Mouse (Mus musculus) lung, embryonic 16.5 days (tissue): Measurements from ENCODE around the gene Pcgf2. TPM values are rescaled to one million over a fixed set of nuclear protein-coding genes. Genes with fewer than 3 reads are reported as not detected.
A peak's percentile ranks its signal among the peaks of the same experiment; 100 is the strongest.
"Not testable (repeated sequence)": the region's sequence is repeated elsewhere in the genome, so short reads cannot be mapped to it uniquely, and the experiment has no call there.

ENCODE experiments used
- ATAC-seq: fragments of 200-750 bp; cut with Nextera tagmentation; 2 replicates; pipeline ENCODE4 v1.8.0; 2017; ENCODE audit warnings: low read depth, mild to moderate bottlenecking, moderate library complexity
- H3K27ac ChIP-seq: fragments of 300-500 bp; sonication (generic); 2 replicates; pipeline ENCODE4 v1.5.1; 2014; ENCODE audit warnings: mild to moderate bottlenecking, control low read depth, low read length
- H3K27me3 ChIP-seq: fragments of 300-500 bp; sonication (generic); 2 replicates; pipeline ENCODE4 v1.6.1; 2014; ENCODE audit warnings: low read depth, low read length, mixed read lengths; ENCODE audit not compliant: control insufficient read depth, insufficient read depth
- H3K36me3 ChIP-seq: fragments of 300-500 bp; sonication (generic); 2 replicates; pipeline ENCODE4 v1.6.1; 2014; ENCODE audit warnings: low read length; ENCODE audit not compliant: control insufficient read depth, insufficient read depth
- H3K4me1 ChIP-seq: fragments of 300-500 bp; sonication (generic); replicated peaks from 2 replicates; pipeline ENCODE4 v1.6.1; 2014; ENCODE audit warnings: low read length, mixed read lengths; ENCODE audit not compliant: control insufficient read depth, insufficient read depth
- H3K4me2 ChIP-seq: fragments of 300-500 bp; sonication (generic); 2 replicates; pipeline ENCODE4 v1.6.1; 2014; ENCODE audit warnings: low read depth, low read length, control low read depth
- H3K4me3 ChIP-seq: fragments of 300-500 bp; sonication (generic); 2 replicates; pipeline ENCODE4 v1.5.1; 2014; ENCODE audit warnings: mild to moderate bottlenecking, low read length, control low read depth
- H3K9ac ChIP-seq: fragments of 300-500 bp; sonication (generic); 2 replicates; pipeline ENCODE4 v1.6.1; 2014; ENCODE audit warnings: low read length, control low read depth
- H3K9me3 ChIP-seq: fragments of 300-500 bp; sonication (generic); 2 replicates; pipeline ENCODE4 v1.6.1; 2016; ENCODE audit warnings: low read length; ENCODE audit not compliant: control insufficient read depth
- WGBS: fragments of 180-500 bp; shearing (Covaris S2); extraction: QIAGEN DNeasy Blood & Tissue Kit; methylation state at CpG from one replicate; pipeline ENCODE4 v1.1.7; 2014; 5-methylcytosine and 5-hydroxymethylcytosine counted together
- polyA plus RNA-seq: library from polyadenylated mRNA; unstranded; fragments of >200 nt; fragmentation: Nextera tagmentation; extraction: Ambion mirVana; gene quantifications from 2 replicates; pipeline ENCODE4 v1.2.1, GENCODE M21; 2015

The Pcgf2 gene
- polyA plus RNA-seq, 1 experiment from 2014 or later, result 16.2 TPM

GRCm38 (mm10) chr11:97659990-97660714, 40.1 kb downstream of the Pcgf2 start:
- Histone ChIP-seq H3K36me3 (no peaks in the 10 kb centered on the region), H3K27me3 (peaks cover 7% of the 10 kb centered on the region), H3K9me3 (no peaks in the 10 kb centered on the region), H3K4me1 (peaks cover 38% of the 10 kb centered on the region), H3K4me3 (peak overlapping the region; percentile 81), H3K27ac (peak overlapping the region; percentile 98), H3K4me2 (peak overlapping the region; percentile 74), H3K9ac (peak overlapping the region; percentile 92)
- ATAC-seq, result peak; percentile 81
- under 1% methylated on average over 63 of the region's 78 CpGs for WGBS

GRCm38 (mm10) chr11:97659267-97659989, 40.9 kb downstream of the Pcgf2 start:
- Histone ChIP-seq H3K9ac (peak overlapping the region; percentile 92), H3K4me1 (peaks cover 32% of the 10 kb centered on the region), H3K4me3 (peak overlapping the region; percentile 81), H3K9me3 (no peaks in the 10 kb centered on the region), H3K27ac (peak overlapping the region; percentile 87), H3K4me2 (peak overlapping the region; percentile 74), H3K36me3 (no peaks in the 10 kb centered on the region), H3K27me3 (peaks cover 7% of the 10 kb centered on the region)
- WGBS, result 6% methylated on average over 13 of the region's 13 CpGs
- ATAC-seq, result no peak

GRCm38 (mm10) chr11:97658751-97659266, 41.5 kb downstream of the Pcgf2 start:
- ATAC-seq, result no peak
- no peaks in the 10 kb centered on the region for H3K36me3 ChIP-seq
- WGBS, result 39% methylated on average over 11 of the region's 11 CpGs
- peaks cover 31% of the 10 kb centered on the region for H3K4me1 ChIP-seq
- H3K4me3 ChIP-seq, result peak overlapping the region; percentile 81; the same call in 1 of the 2 replicates
- H3K4me2 ChIP-seq, result peak overlapping the region; percentile 74
- no peak overlapping the region for H3K27ac ChIP-seq
- no peaks in the 10 kb centered on the region for H3K9me3 ChIP-seq
- peaks cover 7% of the 10 kb centered on the region for H3K27me3 ChIP-seq
- peak overlapping the region; percentile 92; the same call in 1 of the 2 replicates for H3K9ac ChIP-seq

GRCm38 (mm10) chr11:97657967-97658366, 42.3 kb downstream of the Pcgf2 start:
- H3K4me1 ChIP-seq, result peaks cover 31% of the 10 kb centered on the region
- not testable (repeated sequence) for H3K27ac ChIP-seq, H3K4me2 ChIP-seq, H3K36me3 ChIP-seq, H3K27me3 ChIP-seq, H3K9me3 ChIP-seq, H3K4me3 ChIP-seq, ATAC-seq, H3K9ac ChIP-seq
- 89% methylated on average over 6 of the region's 6 CpGs for WGBS

- no peaks in the 10 kb centered on the region for H3K36me3 ChIP-seq
- WGBS, result 61% methylated on average over 4 of the region's 6 CpGs
- H3K9ac ChIP-seq, result no peak overlapping the region
- no peak for ATAC-seq
- peaks cover 7% of the 10 kb centered on the region for H3K27me3 ChIP-seq
- peaks cover 30% of the 10 kb centered on the region for H3K4me1 ChIP-seq
- no peak overlapping the region for H3K4me2 ChIP-seq
- H3K4me3 ChIP-seq, result no peak overlapping the region
- H3K27ac ChIP-seq, result no peak overlapping the region
- no peaks in the 10 kb centered on the region for H3K9me3 ChIP-seq
Observed at GRCm38 (mm10) chr11:97657184-97657945, 42.9 kb downstream of the Pcgf2 start.

- Histone ChIP-seq H3K9me3 (no peaks in the 10 kb centered on the region), H3K9ac (no peak overlapping the region), H3K4me3 (no peak overlapping the region), H3K36me3 (no peaks in the 10 kb centered on the region), H3K27ac (no peak overlapping the region), H3K4me1 (peaks cover 20% of the 10 kb centered on the region), H3K4me2 (no peak overlapping the region), H3K27me3 (peaks cover 3% of the 10 kb centered on the region; the same call in 1 of the 2 replicates)
- no peak for ATAC-seq
- WGBS, result 78% methylated on average over 14 of the region's 14 CpGs
Observed at GRCm38 (mm10) chr11:97656269-97656971, 43.9 kb downstream of the Pcgf2 start.

GRCm38 (mm10) chr11:97654210-97654609, 46.1 kb downstream of the Pcgf2 start:
- Histone ChIP-seq H3K9me3 (no peaks in the 10 kb centered on the region), H3K4me3 (no peak overlapping the region), H3K9ac (no peak overlapping the region), H3K4me1 (peaks cover 7% of the 10 kb centered on the region; the same call in 1 of the 2 replicates), H3K4me2 (no peak overlapping the region), H3K36me3 (no peaks in the 10 kb centered on the region), H3K27ac (no peak overlapping the region), H3K27me3 (no peaks in the 10 kb centered on the region)
- WGBS, result 86% methylated on average over 2 of the region's 2 CpGs
- ATAC-seq, result no peak

GRCm38 (mm10) chr11:97653376-97653775, 46.9 kb downstream of the Pcgf2 start:
- not testable (repeated sequence) for H3K4me2 ChIP-seq, H3K36me3 ChIP-seq, ATAC-seq, H3K27ac ChIP-seq, H3K4me3 ChIP-seq, H3K27me3 ChIP-seq, H3K4me1 ChIP-seq, H3K9ac ChIP-seq, H3K9me3 ChIP-seq
- 89% methylated on average over 11 of the region's 11 CpGs for WGBS
